Mouse (Mus musculus) heart, adult 18-20 months (tissue): ENCODE measurements around the gene Mvk. TPM values are rescaled to one million over a fixed set of nuclear protein-coding genes. Genes with fewer than 3 reads are reported as not detected.

Experiments used
- microRNA-seq, 2 experiments: library from miRNA; unstranded; fragments of <30 nt; microRNA quantifications; one replicate each; pipeline ENCODE4 v1.2.0; 2022
- total RNA-seq, 2 experiments: library from RNA; stranded (reverse); gene quantifications; 2 replicates each; pipeline ENCODE4 v1.2.3; 2021

The Mvk gene
- total RNA-seq, 2 experiments from 2014 or later = 9.2 TPM

Small RNA genes lying within 50 kb of the gene (microRNA-seq; reads per million reads assigned to microRNA genes)
- 0 reads per million in 2 experiments for gene Mir7027

Other genes with a start within 250 kb of the Mvk start
- gene Foxn4, start 170.5 kb upstream of the Mvk start, total RNA-seq = not detected
- under 1 TPM; 0.27 to 0.85 TPM for gene Myo1h, start 155.1 kb upstream of the Mvk start, total RNA-seq
- 10 to 100 TPM; 49.1 to 51.0 TPM for gene Kctd10, start 63.8 kb upstream of the Mvk start, total RNA-seq
- 10 to 100 TPM; 98.2 to 98.3 TPM for gene Ube3b, start 63.7 kb upstream of the Mvk start, total RNA-seq
- gene Mmab, start 209 bp upstream of the Mvk start, total RNA-seq = 10 to 100 TPM; 22.3 to 26.3 TPM
- gene Fam222a, start 123.7 kb downstream of the Mvk start, total RNA-seq = 1 to 10 TPM; 2.6 to 3.3 TPM
- gene Trpv4, start 214.2 kb downstream of the Mvk start, total RNA-seq = 1 to 10 TPM; 5.0 to 6.4 TPM
- gene Gltp, start 246.7 kb downstream of the Mvk start, total RNA-seq = 10 to 100 TPM; 16.9 to 20.0 TPM